Mouse (Mus musculus): ENCODE data around the gene Onecut1. TPM values are rescaled to one million over a fixed set of nuclear protein-coding genes. Genes with fewer than 3 reads are reported as not detected.

Gene Onecut1
- polyA plus RNA-seq, 1 experiment from 2014 or later = 1.8 TPM

- Histone ChIP-seq H3K4me3 (replicated peaks) (no peak overlapping the region), H3K4me1 (replicated peaks) (no peaks in the 10 kb centered on the region), H3K27ac (no peak overlapping the region), H3K27me3 (replicated peaks) (no peaks in the 10 kb centered on the region), H3K4me2 (replicated peaks) (no peak overlapping the region), H3K9ac (no peak overlapping the region), H3K36me3 (no peaks in the 10 kb centered on the region), H3K9me3 (no peaks in the 10 kb centered on the region)
- WGBS = 87% methylated on average over 2 of the region's 2 CpGs
- no peak for ATAC-seq
Measured at GRCm38 (mm10) chr9:74900141-74900540, 38.4 kb downstream of the Onecut1 start.

DNA sequence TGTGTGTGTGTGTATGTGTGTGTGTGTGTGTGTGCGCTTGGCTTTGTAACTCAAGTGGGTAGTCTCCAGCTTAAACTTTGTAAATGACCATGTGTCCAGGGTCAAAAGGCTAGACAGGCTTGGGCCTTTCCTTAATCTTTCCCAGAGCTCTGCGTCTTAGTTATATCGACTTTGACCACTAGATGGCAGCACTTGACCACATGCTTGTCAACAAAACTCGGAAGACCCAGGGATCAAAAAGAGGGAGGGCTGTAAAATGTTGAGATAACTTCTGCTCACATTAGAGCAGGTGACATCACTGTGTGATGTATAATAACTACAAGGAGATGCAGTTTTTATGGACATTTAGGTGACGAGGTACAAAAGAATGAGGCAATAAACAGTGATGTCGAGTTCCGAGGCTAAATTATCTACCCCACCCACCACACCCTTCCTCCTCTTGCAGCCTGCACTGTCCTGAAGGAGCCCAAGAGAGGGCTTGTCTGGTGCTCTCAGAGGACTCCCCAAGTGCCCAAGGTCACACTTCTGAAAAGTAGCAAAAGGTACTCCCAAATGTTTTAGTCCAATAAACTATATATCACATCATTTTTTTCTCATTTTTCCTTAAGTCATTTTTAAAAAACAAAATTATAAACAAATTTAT, 43.3 kb downstream of the Onecut1 start:
- ATAC-seq = peak; percentile 62
- 5% methylated on average over 7 of the region's 7 CpGs for WGBS

DNA sequence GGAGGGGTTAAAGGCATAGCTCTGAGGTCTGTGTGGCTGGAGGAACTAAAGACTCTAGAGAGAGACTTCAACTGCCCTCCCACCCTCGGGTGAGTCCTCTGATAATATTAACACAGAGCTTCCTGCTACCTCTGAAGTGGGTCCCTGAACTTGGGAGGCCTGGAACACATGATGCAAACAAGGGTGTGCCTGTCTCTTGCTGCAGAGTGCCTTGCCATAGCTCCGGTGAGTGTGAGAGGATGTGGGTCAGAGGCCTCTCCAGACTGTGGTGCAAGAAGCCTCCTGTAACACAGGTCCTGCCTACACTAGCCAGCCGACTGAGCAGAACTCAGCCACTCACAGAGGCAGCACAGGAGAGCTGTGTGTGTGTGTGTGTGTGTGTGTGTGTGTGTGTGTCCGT, 45.2 kb downstream of the Onecut1 start:
- no peaks in the 10 kb centered on the region for H3K27me3 ChIP-seq (replicated peaks)
- H3K4me3 ChIP-seq (replicated peaks) = no peak overlapping the region
- H3K9ac ChIP-seq = no peak overlapping the region
- ATAC-seq = peak; percentile 80
- 0 out of 2 replicates have a peak, but pooled peaks cover 5% of the 10 kb centered on the region for H3K4me1 ChIP-seq (replicated peaks)
- H3K36me3 ChIP-seq = no peaks in the 10 kb centered on the region
- no peaks in the 10 kb centered on the region for H3K9me3 ChIP-seq
- WGBS = 23% methylated on average over 4 of the region's 4 CpGs
- H3K27ac ChIP-seq = no peak overlapping the region
- H3K4me2 ChIP-seq (replicated peaks) = no peak overlapping the region

More for the DNA sequence above, 43.3 kb downstream of the Onecut1 start:
- no peaks in the 10 kb centered on the region for H3K9me3 ChIP-seq
- no peak overlapping the region for H3K27ac ChIP-seq
- H3K4me3 ChIP-seq (replicated peaks) = no peak overlapping the region
- H3K36me3 ChIP-seq = no peaks in the 10 kb centered on the region
- H3K4me2 ChIP-seq (replicated peaks) = no peak overlapping the region
- no peaks in the 10 kb centered on the region for H3K27me3 ChIP-seq (replicated peaks)
- H3K4me1 ChIP-seq (replicated peaks) = no peaks in the 10 kb centered on the region
- H3K9ac ChIP-seq = no peak overlapping the region

- 60% methylated on average over 15 of the region's 15 CpGs for WGBS
- Histone ChIP-seq H3K9ac (no peak overlapping the region), H3K27me3 (replicated peaks) (no peaks in the 10 kb centered on the region), H3K9me3 (no peaks in the 10 kb centered on the region), H3K4me2 (replicated peaks) (no peak overlapping the region), H3K36me3 (no peaks in the 10 kb centered on the region), H3K4me3 (replicated peaks) (no peak overlapping the region), H3K27ac (no peak overlapping the region), H3K4me1 (replicated peaks) (0 out of 2 replicates have a peak, but pooled peaks cover 6% of the 10 kb centered on the region)
- ATAC-seq = no peak
Measured at GRCm38 (mm10) chr9:74909245-74909644, 47.5 kb downstream of the Onecut1 start.

GRCm38 (mm10) chr9:74910226-74910759, 48.6 kb downstream of the Onecut1 start:
- H3K27me3 ChIP-seq (replicated peaks) = no peaks in the 10 kb centered on the region
- H3K27ac ChIP-seq = no peak overlapping the region
- 0 out of 2 replicates have a peak, but pooled peaks cover 6% of the 10 kb centered on the region for H3K4me1 ChIP-seq (replicated peaks)
- 73% methylated on average over 6 of the region's 6 CpGs for WGBS
- no peak overlapping the region for H3K4me3 ChIP-seq (replicated peaks)
- no peaks in the 10 kb centered on the region for H3K36me3 ChIP-seq
- H3K4me2 ChIP-seq (replicated peaks) = no peak overlapping the region
- no peak for ATAC-seq
- no peaks in the 10 kb centered on the region for H3K9me3 ChIP-seq
- H3K9ac ChIP-seq = no peak overlapping the region

- H3K4me3 ChIP-seq (replicated peaks) = no peak overlapping the region
- no peak overlapping the region for H3K9ac ChIP-seq
- WGBS = 65% methylated on average over 4 of the region's 4 CpGs
- H3K4me2 ChIP-seq (replicated peaks) = no peak overlapping the region
- no peak for ATAC-seq
- no peaks in the 10 kb centered on the region for H3K9me3 ChIP-seq
- no peaks in the 10 kb centered on the region for H3K36me3 ChIP-seq
- H3K27me3 ChIP-seq (replicated peaks) = no peaks in the 10 kb centered on the region
- 0 out of 2 replicates have a peak, but pooled peaks cover 6% of the 10 kb centered on the region for H3K4me1 ChIP-seq (replicated peaks)
- H3K27ac ChIP-seq = no peak overlapping the region
Measured at GRCm38 (mm10) chr9:74911430-74911829, 49.7 kb downstream of the Onecut1 start.

DNA sequence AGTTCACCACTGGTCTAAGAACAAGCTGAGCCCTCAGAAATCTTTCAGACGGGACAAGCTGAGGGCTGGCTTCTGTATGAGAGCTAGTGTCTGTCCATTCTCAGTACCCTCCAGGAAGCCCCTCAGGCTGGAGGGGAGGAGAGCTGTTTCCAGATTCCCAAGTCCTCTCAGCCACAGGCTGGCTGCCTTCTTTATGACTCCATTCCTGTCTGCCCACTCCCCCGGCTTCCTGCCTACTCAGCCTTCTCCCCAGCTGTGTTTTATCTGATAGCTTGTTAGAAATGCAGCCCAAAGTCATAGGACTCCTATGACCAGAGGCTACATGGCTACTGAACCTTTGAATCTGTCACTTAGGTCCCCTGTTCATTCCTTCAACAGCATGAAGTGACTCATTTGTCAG, 50.2 kb downstream of the Onecut1 start:
- no peak overlapping the region for H3K4me3 ChIP-seq (replicated peaks)
- no peak for ATAC-seq
- H3K27ac ChIP-seq = no peak overlapping the region
- H3K9ac ChIP-seq = no peak overlapping the region
- H3K27me3 ChIP-seq (replicated peaks) = no peaks in the 10 kb centered on the region
- no peaks in the 10 kb centered on the region for H3K9me3 ChIP-seq
- WGBS = 23% methylated on average over 2 of the region's 2 CpGs
- no peaks in the 10 kb centered on the region for H3K36me3 ChIP-seq
- H3K4me1 ChIP-seq (replicated peaks) = 0 out of 2 replicates have a peak, but pooled peaks cover 6% of the 10 kb centered on the region
- H3K4me2 ChIP-seq (replicated peaks) = no peak overlapping the region

- no peak overlapping the region for H3K27ac ChIP-seq
- H3K4me3 ChIP-seq (replicated peaks) = no peak overlapping the region
- ATAC-seq = no peak
- H3K36me3 ChIP-seq = no peaks in the 10 kb centered on the region
- H3K9ac ChIP-seq = no peak overlapping the region
- no peak overlapping the region for H3K4me2 ChIP-seq (replicated peaks)
- WGBS = 67% methylated on average over 19 of the region's 19 CpGs
- H3K9me3 ChIP-seq = no peaks in the 10 kb centered on the region
- H3K4me1 ChIP-seq (replicated peaks) = 0 out of 2 replicates have a peak, but pooled peaks cover 6% of the 10 kb centered on the region
- H3K27me3 ChIP-seq (replicated peaks) = no peaks in the 10 kb centered on the region
Measured at GRCm38 (mm10) chr9:74912619-74913376, 51.1 kb downstream of the Onecut1 start.

- H3K4me3 ChIP-seq (replicated peaks) = no peak overlapping the region
- no peak for ATAC-seq
- 73% methylated on average over 3 of the region's 3 CpGs for WGBS
- no peak overlapping the region for H3K27ac ChIP-seq
- H3K9ac ChIP-seq = no peak overlapping the region
- H3K36me3 ChIP-seq = no peaks in the 10 kb centered on the region
- no peaks in the 10 kb centered on the region for H3K9me3 ChIP-seq
- H3K4me1 ChIP-seq (replicated peaks) = 0 out of 2 replicates have a peak, but pooled peaks cover 6% of the 10 kb centered on the region
- no peaks in the 10 kb centered on the region for H3K27me3 ChIP-seq (replicated peaks)
- no peak overlapping the region for H3K4me2 ChIP-seq (replicated peaks)
Measured at GRCm38 (mm10) chr9:74915611-74916010, 53.9 kb downstream of the Onecut1 start.

- H3K4me1 ChIP-seq (replicated peaks) = no peaks in the 10 kb centered on the region
- no peak overlapping the region for H3K27ac ChIP-seq
- no peak overlapping the region for H3K4me2 ChIP-seq (replicated peaks)
- no peak for ATAC-seq
- no peak overlapping the region for H3K9ac ChIP-seq
- H3K9me3 ChIP-seq = no peaks in the 10 kb centered on the region
- H3K4me3 ChIP-seq (replicated peaks) = no peak overlapping the region
- 87% methylated on average over 12 of the region's 12 CpGs for WGBS
- no peaks in the 10 kb centered on the region for H3K36me3 ChIP-seq
- no peaks in the 10 kb centered on the region for H3K27me3 ChIP-seq (replicated peaks)
Measured at GRCm38 (mm10) chr9:74920450-74920849, 58.7 kb downstream of the Onecut1 start.

DNA sequence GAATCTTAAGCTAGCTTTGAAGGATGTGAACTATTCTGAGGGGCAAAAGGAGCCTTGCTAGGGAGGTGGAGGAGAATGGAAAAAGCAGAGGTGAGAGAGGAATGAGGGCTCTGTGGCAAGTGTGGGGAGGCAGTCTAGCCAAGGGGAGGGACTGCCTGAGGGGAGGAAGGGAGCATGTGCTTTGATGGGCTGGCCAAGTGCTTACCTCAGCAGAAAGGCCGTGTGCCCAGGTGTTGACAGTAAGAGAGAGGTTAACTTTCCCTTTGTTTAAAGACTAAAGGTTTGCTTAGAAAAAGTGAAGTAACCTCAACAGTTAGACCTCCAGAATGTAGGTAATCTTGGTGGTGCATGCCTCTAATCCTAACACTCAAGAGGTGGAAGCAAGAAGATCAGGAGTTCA, 59.7 kb downstream of the Onecut1 start:
- ATAC-seq = no peak
- no peaks in the 10 kb centered on the region for H3K36me3 ChIP-seq
- WGBS = 43% methylated on average over 1 of the region's 1 CpGs

DNA sequence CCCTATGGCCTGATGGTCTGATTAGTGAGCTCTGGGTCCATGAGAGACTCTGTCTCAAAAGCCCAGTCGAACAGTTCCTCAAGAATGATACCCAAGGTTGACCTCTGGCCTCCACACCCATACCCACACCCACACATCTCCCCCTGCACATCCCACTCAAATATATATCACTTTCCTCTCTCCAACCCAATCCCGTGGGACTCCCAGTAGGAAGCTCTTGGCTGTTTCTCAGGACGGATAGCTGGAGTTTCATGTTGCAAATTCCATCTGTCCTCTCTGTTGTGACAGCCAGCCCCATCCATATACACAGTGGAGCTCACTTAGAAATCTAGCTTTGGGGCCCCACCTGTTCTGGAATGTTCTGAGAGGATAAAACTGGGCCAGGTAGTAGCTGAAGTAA, 61.2 kb downstream of the Onecut1 start:
- Histone ChIP-seq H3K27me3 (replicated peaks) (no peaks in the 10 kb centered on the region), H3K9ac (no peak overlapping the region), H3K9me3 (no peaks in the 10 kb centered on the region), H3K4me3 (replicated peaks) (no peak overlapping the region), H3K4me2 (replicated peaks) (no peak overlapping the region), H3K4me1 (replicated peaks) (no peaks in the 10 kb centered on the region), H3K36me3 (no peaks in the 10 kb centered on the region), H3K27ac (no peak overlapping the region)
- 49% methylated on average over 3 of the region's 3 CpGs for WGBS
- no peak for ATAC-seq

More for the DNA sequence above, 59.7 kb downstream of the Onecut1 start:
- H3K4me2 ChIP-seq (replicated peaks) = no peak overlapping the region
- H3K9ac ChIP-seq = no peak overlapping the region
- H3K27me3 ChIP-seq (replicated peaks) = no peaks in the 10 kb centered on the region
- H3K4me1 ChIP-seq (replicated peaks) = no peaks in the 10 kb centered on the region
- H3K27ac ChIP-seq = no peak overlapping the region
- no peak overlapping the region for H3K4me3 ChIP-seq (replicated peaks)
- H3K9me3 ChIP-seq = no peaks in the 10 kb centered on the region

All from intestine, embryonic 15.5 days (tissue).